Mouse (Mus musculus): ENCODE measurements around the gene Casc1.

GRCm38 (mm10) chr6:145210816-145211338, at the start of gene Casc1, which contains the start of gene Etfrf1:
- TF ChIP-seq EP300 (IDR thresholded peaks at IDR 0.05; ENCODE audit: low read depth in 1 of 2, low read length in 2 of 2) (no peak), CTCF (IDR thresholded peaks at IDR 0.05 in 2 of 3, conservative IDR thresholded peaks at IDR 0.05 in 1 of 3; ENCODE audit: control insufficient read depth in 1 of 3, insufficient read depth in 1 of 3, low read depth in 2 of 3, low read length in 3 of 3, poor library complexity in 1 of 3, severe bottlenecking in 1 of 3) (no peak), ZMIZ1 (IDR thresholded peaks at IDR 0.05; ENCODE audit: low read depth, low read length) (peak; percentile 87), NRF1 (IDR thresholded peaks at IDR 0.05; ENCODE audit: insufficient read depth, low read depth, low read length, poor library complexity, severe bottlenecking) (peak; percentile 95), BHLHE40 (IDR thresholded peaks at IDR 0.05; ENCODE audit: borderline replicate concordance, low read depth, low read length) (no peak), MXI1 (IDR thresholded peaks at IDR 0.05; ENCODE audit: low read depth, low read length) (peak; percentile 92), POLR2AphosphoS5 (IDR thresholded peaks at IDR 0.05; ENCODE audit: borderline replicate concordance, low read depth, low read length) (no peak), SIN3A (IDR thresholded peaks at IDR 0.05; ENCODE audit: low read length) (peak; percentile 98), MAZ (IDR thresholded peaks at IDR 0.05; ENCODE audit: low read depth, low read length) (no peak; the same call in 1 of the 2 replicates), POLR2A (IDR thresholded peaks at IDR 0.05; ENCODE audit: control insufficient read depth in 1 of 2, insufficient read depth in 1 of 2, low read depth in 1 of 2, low read length in 2 of 2, poor library complexity in 1 of 2) (peak; percentile 94 to 96)
